Mouse (Mus musculus): ENCODE results near the gene Hhatl.

GRCm38 (mm10) chr9:121761787-121762186 is 30.5 kb downstream of the Hhatl start:
- TF ChIP-seq CTCF (IDR thresholded peaks at IDR 0.05; ENCODE audit: borderline replicate concordance, insufficient read depth, low read length) = no peak
- no peak for TF ChIP-seq POLR2A (IDR thresholded peaks at IDR 0.05; ENCODE audit: low read depth, low read length)

Measured in embryonic fibroblast, embryonic 13.5 days (primary cell).